Mouse (Mus musculus): Measurements from ENCODE around the gene Gm9837.
"Not testable (repeated sequence)": the region's sequence is repeated elsewhere in the genome, so short reads cannot be mapped to it uniquely, and the experiment has no call there.

DNA sequence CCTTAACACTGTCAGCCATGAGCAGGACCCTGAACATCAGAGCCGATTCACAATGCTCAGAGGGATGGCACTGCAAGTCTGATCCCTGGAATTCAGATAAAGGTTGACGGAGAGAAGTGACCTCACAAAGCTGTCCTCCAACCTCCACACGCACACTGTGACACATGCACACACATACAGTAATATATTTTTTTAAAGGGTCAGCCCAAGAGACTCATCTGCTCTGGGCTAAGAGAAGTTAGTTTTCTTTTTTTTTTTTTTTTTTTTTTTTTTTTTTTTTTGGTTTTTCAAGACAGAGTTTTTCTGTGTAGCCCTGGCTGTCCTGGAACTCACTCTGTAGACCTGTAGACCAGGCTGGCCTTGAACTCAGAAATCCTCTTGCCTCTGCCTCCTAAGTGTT is 43.4 kb downstream of the Gm9837 start:
- not testable (repeated sequence) for TF ChIP-seq SIN3A (IDR thresholded peaks at IDR 0.05; ENCODE audit: low read length); CTCF (conservative IDR thresholded peaks at IDR 0.05 in 1 of 2, IDR thresholded peaks at IDR 0.05 in 1 of 2; ENCODE audit: low read depth in 2 of 2, low read length in 2 of 2); POLR2A (IDR thresholded peaks at IDR 0.05; ENCODE audit: low read depth, low read length); ZNF384 (IDR thresholded peaks at IDR 0.05; ENCODE audit: low read depth, low read length); RCOR1 (conservative IDR thresholded peaks at IDR 0.05; ENCODE audit: low read depth, low read length); GABPA (IDR thresholded peaks at IDR 0.05; ENCODE audit: insufficient replicate concordance, low read depth, low read length); NELFE (IDR thresholded peaks at IDR 0.05; ENCODE audit: low read depth, low read length)

All from CH12.LX (cell line).